Comparison of ENCODE assay signal across 16 mouse cellular contexts in genomic region chr4:41047524-41048271, GRCm38 (mm10). TPM values are rescaled to one million over a fixed set of nuclear protein-coding genes. Genes with fewer than 3 reads are reported as not detected.
DNase-seq lines count a peak whose midpoint lies in the region; ATAC-seq and TF ChIP-seq lines count a peak whose summit lies in the region.
"Had no signal": no experiment of that assay in that cellular context is flagged by ENCODE, and none has a peak within 500 bp of the region (broad histone marks: within the 10 kb centered on the region; RNA-seq: fewer than 3 reads in every experiment).

Aqp7 (minus strand) TSS chr4:41048139.

- H3K27ac ChIP-seq in liver, postnatal 0 days (ENCODE audit: low read depth): no peak within 1 kb of the TSS
- 0 out of 2 replicates have a peak within 1 kb of the TSS, but pooled peaks have one; percentile 17 for H3K27ac ChIP-seq in embryonic facial prominence, embryonic 12.5 days
- no peak within 1 kb of the TSS for H3K27ac ChIP-seq in heart, embryonic 13.5 days (replicated peaks)
- H3K27ac ChIP-seq in stomach, postnatal 0 days (replicated peaks): no peak within 1 kb of the TSS
- H3K27ac ChIP-seq: liver, embryonic 13.5 days had no signal

- no peaks in the 10 kb centered on the region for H3K36me3 ChIP-seq in liver, postnatal 0 days (replicated peaks; ENCODE audit: insufficient read depth, low read length)
- H3K36me3 ChIP-seq in embryonic facial prominence, embryonic 12.5 days: no peaks in the 10 kb centered on the region
- no peaks in the 10 kb centered on the region for H3K36me3 ChIP-seq in heart, embryonic 13.5 days
- H3K36me3 ChIP-seq in stomach, postnatal 0 days (ENCODE audit: control insufficient read depth, insufficient read depth, low read length): no peaks in the 10 kb centered on the region
- H3K36me3 ChIP-seq: liver, embryonic 13.5 days had no signal

- no peak within 1 kb of the TSS for H3K9ac ChIP-seq in liver, postnatal 0 days (replicated peaks)
- no peak within 1 kb of the TSS for H3K9ac ChIP-seq in embryonic facial prominence, embryonic 12.5 days
- peak within 1 kb of the TSS; percentile 44 for H3K9ac ChIP-seq in heart, embryonic 13.5 days
- no peak within 1 kb of the TSS for H3K9ac ChIP-seq in stomach, postnatal 0 days (ENCODE audit: low read length)
- H3K9ac ChIP-seq: liver, embryonic 13.5 days had no signal

- DNase-seq in liver, postnatal 0 days: peak; percentile 36
- no peak for DNase-seq in liver
- DNase-seq in skeletal muscle tissue, adult 2 months (ENCODE audit: low read depth, low spot score): peak; percentile 35
- DNase-seq in B cell, adult 2 months: no peak
- DNase-seq in left cerebral cortex, postnatal 10 days (ENCODE audit: extremely low spot score in 1 of 2, low spot score in 2 of 2): no peak
- no peak for DNase-seq in stomach, postnatal 0 days (ENCODE audit: low spot score)
- DNase-seq: cerebellum, postnatal 25 days; kidney, adult 18-20 months; liver, embryonic 13.5 days; thymus, postnatal 25 days had no signal

- H3K9me3 ChIP-seq in liver, postnatal 0 days (ENCODE audit: low read length): no peaks in the 10 kb centered on the region
- no peaks in the 10 kb centered on the region for H3K9me3 ChIP-seq in embryonic facial prominence, embryonic 12.5 days
- H3K9me3 ChIP-seq in heart, embryonic 13.5 days: no peaks in the 10 kb centered on the region
- no peaks in the 10 kb centered on the region for H3K9me3 ChIP-seq in stomach, postnatal 0 days (ENCODE audit: control insufficient read depth, low read length)
- H3K9me3 ChIP-seq: liver, embryonic 13.5 days had no signal

- peak; percentile 83 for ATAC-seq in liver, postnatal 0 days
- ATAC-seq in embryonic facial prominence, embryonic 12.5 days (ENCODE audit: insufficient number of reproducible peaks, insufficient read depth, low FRiP score, low TSS enrichment): no peak
- no peak for ATAC-seq in heart, embryonic 13.5 days (ENCODE audit: extremely low read depth, insufficient number of reproducible peaks, low FRiP score, low TSS enrichment)
- no peak for ATAC-seq in stomach, postnatal 0 days (ENCODE audit: low FRiP score, low TSS enrichment)
- ATAC-seq: Patski had no signal

- no peak for TF ChIP-seq CTCF in liver, postnatal 0 days (IDR thresholded peaks at IDR 0.05; ENCODE audit: low read depth)
- no peak for TF ChIP-seq CTCF in stomach, postnatal 0 days (IDR thresholded peaks at IDR 0.05; ENCODE audit: low read depth)

- TF ChIP-seq EP300 in liver, postnatal 0 days (IDR thresholded peaks at IDR 0.05; ENCODE audit: low read depth): no peak
- no peak for TF ChIP-seq EP300 in stomach, postnatal 0 days (optimal IDR thresholded peaks at IDR 0.05)

- intact Hi-C loops in left cerebral cortex, postnatal 10 days (cut with DNase I): loop anchor here (10.0 kb wide), 1 partner anchor 177 kb away; no protein-coding TSS in a partner anchor

- WGBS in liver, postnatal 0 days (ENCODE audit: insufficient replicate concordance): 60% methylated on average over 9 of the region's 9 CpGs
- WGBS in embryonic facial prominence, embryonic 12.5 days: 20% methylated on average over 9 of the region's 9 CpGs
- 33% methylated on average over 9 of the region's 9 CpGs for WGBS in heart, embryonic 13.5 days
- 45% methylated on average over 9 of the region's 9 CpGs for WGBS in stomach, postnatal 0 days

- no peak within 1 kb of the TSS for H3K4me3 ChIP-seq in liver, postnatal 0 days (ENCODE audit: low read depth, low read length)
- H3K4me3 ChIP-seq in embryonic facial prominence, embryonic 12.5 days: no peak within 1 kb of the TSS
- no peak within 1 kb of the TSS for H3K4me3 ChIP-seq in heart, embryonic 13.5 days
- no peak within 1 kb of the TSS for H3K4me3 ChIP-seq in stomach, postnatal 0 days (ENCODE audit: low read depth, low read length)
- H3K4me3 ChIP-seq: erythroblast, embryonic 14.5 days; liver, embryonic 13.5 days had no signal

- H3K4me1 ChIP-seq in liver, postnatal 0 days (ENCODE audit: insufficient read depth): peaks cover 7% of the 10 kb centered on the region
- peaks cover 8% of the 10 kb centered on the region for H3K4me1 ChIP-seq in embryonic facial prominence, embryonic 12.5 days
- peaks cover 26% of the 10 kb centered on the region for H3K4me1 ChIP-seq in heart, embryonic 13.5 days
- no peaks in the 10 kb centered on the region; the same call in 1 of the 2 replicates for H3K4me1 ChIP-seq in stomach, postnatal 0 days (replicated peaks; ENCODE audit: control insufficient read depth, insufficient read depth)

- no peak within 1 kb of the TSS for H3K4me2 ChIP-seq in liver, postnatal 0 days (ENCODE audit: low read depth, low read length)
- no peak within 1 kb of the TSS for H3K4me2 ChIP-seq in embryonic facial prominence, embryonic 12.5 days (replicated peaks)
- no peak within 1 kb of the TSS for H3K4me2 ChIP-seq in heart, embryonic 13.5 days
- H3K4me2 ChIP-seq in stomach, postnatal 0 days (replicated peaks; ENCODE audit: low read depth): no peak within 1 kb of the TSS

- H3K27me3 ChIP-seq in liver, postnatal 0 days (ENCODE audit: insufficient read depth, low read length): no peaks in the 10 kb centered on the region
- no peaks in the 10 kb centered on the region for H3K27me3 ChIP-seq in embryonic facial prominence, embryonic 12.5 days
- H3K27me3 ChIP-seq in heart, embryonic 13.5 days (replicated peaks): no peaks in the 10 kb centered on the region; the same call in 1 of the 2 replicates
- no peaks in the 10 kb centered on the region for H3K27me3 ChIP-seq in stomach, postnatal 0 days (ENCODE audit: control insufficient read depth, insufficient read depth, low read length)
- H3K27me3 ChIP-seq: Patski had no signal

RNA-seq across cellular contexts. Expression of gene Aqp7, which starts in this region (rescaled TPM):
- 2.1 and 2.3 TPM in 2 replicates for polyA plus RNA-seq in liver, postnatal 0 days (2015; fragmentation: Nextera tagmentation; extraction: Ambion mirVana)
- 0.14 TPM in 1 of 2 replicates, not detected in the other for polyA plus RNA-seq in embryonic facial prominence, embryonic 12.5 days (2016; fragmentation: Nextera tagmentation; extraction: Ambion mirVana)
- not detected in 2 replicates for polyA plus RNA-seq in heart, embryonic 13.5 days (2015; fragmentation: Nextera tagmentation; extraction: Ambion mirVana)
- not detected for total RNA-seq in left cerebral cortex, postnatal 10 days (2021)
- polyA plus RNA-seq in stomach, postnatal 0 days (2015; fragmentation: Nextera tagmentation; extraction: Ambion mirVana): 0.39 and 0.47 TPM in 2 replicates
- total RNA-seq: layer of hippocampus, postnatal 14 days; megakaryocyte, adult 5-6 weeks had no signal
- polyA plus RNA-seq: erythroblast, embryonic 14.5 days had no signal

Comparison
In these comparisons a context has a peak if more than half of its experiments do, and no peak if none do; other contexts are left out.
1. DNase-seq: peak in liver, postnatal 0 days (single experiment) and skeletal muscle tissue, adult 2 months (single experiment); none in liver (single experiment), B cell, adult 2 months (0 of 2), left cerebral cortex, postnatal 10 days (0 of 2) and stomach, postnatal 0 days (single experiment).